Mouse (Mus musculus): ENCODE data around the gene Gm20388. TPM values are rescaled to one million over a fixed set of nuclear protein-coding genes. Genes with fewer than 3 reads are reported as not detected.
"Not testable (repeated sequence)": the region's sequence is repeated elsewhere in the genome, so short reads cannot be mapped to it uniquely, and the experiment has no call there.

Gm20388 gene
- total RNA-seq, 2 experiments from 2014 or later = 11.4 to 18.1 TPM

- ATAC-seq (replicated peaks; ENCODE audit: low FRiP score, low TSS enrichment, poor library complexity, severe bottlenecking) = no peak
These were observed 1520.9 kb downstream of the Gm20388 start for GRCm38 (mm10) chr8:121431499-121431898.

GRCm38 (mm10) chr8:121433466-121433865 is 1522.8 kb downstream of the Gm20388 start:
- no peak for ATAC-seq (replicated peaks; ENCODE audit: low FRiP score, low TSS enrichment, poor library complexity, severe bottlenecking)

GRCm38 (mm10) chr8:121436656-121437055 is 1526.0 kb downstream of the Gm20388 start:
- no peak for ATAC-seq (replicated peaks; ENCODE audit: low FRiP score, low TSS enrichment, poor library complexity, severe bottlenecking)

DNA sequence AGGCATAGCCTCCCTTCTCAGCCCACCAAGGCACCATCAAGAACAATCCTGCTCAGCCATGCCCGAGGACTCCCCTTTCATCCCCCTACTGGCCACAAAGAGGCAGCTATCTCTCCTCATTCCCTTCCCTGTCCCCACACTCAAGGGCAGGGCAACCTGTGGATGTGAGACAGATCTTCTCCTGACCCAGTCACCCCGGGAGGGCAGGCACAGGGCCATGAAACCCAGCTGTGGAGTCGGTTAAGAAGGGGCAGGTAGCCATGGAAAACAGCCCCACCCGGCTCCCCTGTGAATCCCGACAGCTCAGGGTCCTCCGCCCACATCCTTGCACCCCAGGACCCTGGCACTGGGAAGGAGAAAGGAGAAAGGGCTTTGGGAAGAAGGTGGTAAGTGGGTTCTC is 1526.9 kb downstream of the Gm20388 start:
- ATAC-seq (replicated peaks; ENCODE audit: low FRiP score, low TSS enrichment, poor library complexity, severe bottlenecking) = no peak

DNA sequence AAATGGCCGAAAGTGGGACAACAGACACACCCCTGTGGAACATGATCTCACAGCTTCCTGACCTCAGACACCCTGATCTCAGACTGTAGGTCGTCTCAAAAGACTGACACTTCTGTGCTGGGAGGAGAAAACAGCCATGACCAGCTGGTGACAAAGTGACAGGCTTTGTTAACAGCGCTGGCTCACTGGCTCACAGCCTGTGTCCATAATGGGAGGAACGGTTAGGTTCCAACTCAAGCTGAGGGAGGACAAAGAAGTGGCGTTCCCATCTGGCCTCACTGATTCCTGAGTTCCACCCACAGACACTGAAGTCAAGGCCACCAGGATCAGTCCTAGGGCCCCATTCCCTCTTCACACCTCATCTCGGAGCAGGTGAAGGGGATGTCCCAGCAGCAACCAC is 1527.5 kb downstream of the Gm20388 start:
- ATAC-seq (replicated peaks; ENCODE audit: low FRiP score, low TSS enrichment, poor library complexity, severe bottlenecking) = no peak

DNA sequence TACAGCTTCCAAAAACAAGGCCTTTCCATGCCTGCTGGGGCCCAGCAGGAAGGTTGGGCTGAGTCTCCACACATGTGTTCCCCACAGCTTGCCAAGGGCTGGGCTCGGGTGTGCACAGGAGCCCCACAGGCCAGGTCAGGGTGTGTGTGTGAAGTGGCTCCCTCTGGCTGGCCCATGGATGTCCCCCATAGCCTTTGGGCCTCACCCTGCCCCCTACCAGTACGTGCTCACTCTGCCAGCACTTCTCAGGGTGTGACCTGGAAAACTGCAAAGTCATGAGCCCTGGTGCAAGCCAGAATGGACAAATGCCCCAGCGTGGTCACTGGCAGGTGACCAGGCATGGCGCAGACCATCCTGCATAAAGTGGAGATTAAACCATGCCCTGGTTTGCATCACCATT is 1528.7 kb downstream of the Gm20388 start:
- ATAC-seq (replicated peaks; ENCODE audit: low FRiP score, low TSS enrichment, poor library complexity, severe bottlenecking) = no peak

- ATAC-seq (replicated peaks; ENCODE audit: low FRiP score, low TSS enrichment, poor library complexity, severe bottlenecking) = no peak
These were observed 1532.7 kb downstream of the Gm20388 start for GRCm38 (mm10) chr8:121443361-121443760.

DNA sequence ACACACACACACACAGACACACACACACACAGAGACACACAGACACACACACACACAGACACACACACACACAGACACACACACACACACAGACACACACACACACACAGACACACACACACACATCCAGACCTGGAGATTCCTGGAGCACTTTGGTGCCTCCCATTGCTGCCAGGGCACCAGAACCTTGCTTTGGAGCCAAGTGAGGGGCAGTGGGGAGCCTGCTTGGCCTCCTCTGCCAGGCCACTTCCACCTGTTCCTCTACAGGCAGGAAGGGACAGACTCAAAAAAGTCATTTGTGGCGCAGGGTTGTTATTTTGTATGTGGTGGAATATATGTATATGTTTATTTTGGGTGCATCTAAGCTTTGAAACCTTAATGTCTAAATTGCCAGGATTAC is 1533.9 kb downstream of the Gm20388 start:
- ATAC-seq (replicated peaks; ENCODE audit: low FRiP score, low TSS enrichment, poor library complexity, severe bottlenecking) = not testable (repeated sequence)

GRCm38 (mm10) chr8:121445027-121445471 is 1534.4 kb downstream of the Gm20388 start:
- ATAC-seq (replicated peaks; ENCODE audit: low FRiP score, low TSS enrichment, poor library complexity, severe bottlenecking) = no peak

DNA sequence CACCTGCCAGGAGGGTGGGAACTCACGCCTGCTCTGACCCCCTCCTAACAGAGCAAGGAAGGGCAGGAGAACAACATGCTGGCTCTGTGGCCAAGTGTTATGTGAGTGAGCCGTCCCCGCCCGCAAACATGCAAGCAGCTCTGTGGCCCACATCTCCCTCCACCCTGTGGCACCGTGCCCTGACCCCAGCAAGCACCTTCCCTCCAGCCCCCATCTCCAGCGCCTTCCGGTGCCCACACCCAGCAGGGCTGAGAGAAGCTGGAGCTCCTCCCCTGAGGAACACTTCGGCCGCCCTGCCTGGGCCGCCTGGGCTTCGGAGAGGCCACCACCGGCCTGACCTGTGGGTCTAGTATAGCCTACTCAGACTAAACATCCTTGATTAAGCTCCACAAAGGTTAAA is 1535.5 kb downstream of the Gm20388 start:
- 0 out of 2 replicates have a peak, but pooled peaks have one; percentile 22 for ATAC-seq (replicated peaks; ENCODE audit: low FRiP score, low TSS enrichment, poor library complexity, severe bottlenecking)

DNA sequence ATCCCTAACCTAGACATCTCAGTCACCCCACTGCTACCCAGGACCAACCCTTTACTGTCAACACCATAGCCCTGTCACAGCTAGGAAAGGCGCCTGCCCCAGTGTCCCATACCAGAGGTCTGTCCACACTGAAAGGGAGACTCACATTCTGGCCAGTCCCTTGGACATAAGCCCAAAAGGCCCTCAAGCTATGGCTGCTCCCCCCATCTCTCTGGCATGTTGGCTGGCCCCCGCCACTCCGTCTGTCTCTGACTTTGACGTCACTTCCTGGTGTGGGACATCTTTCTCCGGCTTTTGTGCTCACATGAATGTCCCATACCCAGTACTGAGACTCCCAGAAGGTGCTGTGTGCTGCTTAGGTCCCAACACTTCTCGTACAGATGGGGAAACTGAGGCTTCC is 1536.2 kb downstream of the Gm20388 start:
- no peak for ATAC-seq (replicated peaks; ENCODE audit: low FRiP score, low TSS enrichment, poor library complexity, severe bottlenecking)

- no peak for ATAC-seq (replicated peaks; ENCODE audit: low FRiP score, low TSS enrichment, poor library complexity, severe bottlenecking)
These were observed 1539.6 kb downstream of the Gm20388 start for GRCm38 (mm10) chr8:121450211-121450610.

- no peak for ATAC-seq (replicated peaks; ENCODE audit: low FRiP score, low TSS enrichment, poor library complexity, severe bottlenecking)
These were observed 1540.9 kb downstream of the Gm20388 start for GRCm38 (mm10) chr8:121451404-121452076.

- ATAC-seq (replicated peaks; ENCODE audit: low FRiP score, low TSS enrichment, poor library complexity, severe bottlenecking) = no peak
These were observed 1544.1 kb downstream of the Gm20388 start for GRCm38 (mm10) chr8:121454737-121455136.

- no peak for ATAC-seq (replicated peaks; ENCODE audit: low FRiP score, low TSS enrichment, poor library complexity, severe bottlenecking)
These were observed 1550.6 kb downstream of the Gm20388 start for GRCm38 (mm10) chr8:121461192-121461591.

DNA sequence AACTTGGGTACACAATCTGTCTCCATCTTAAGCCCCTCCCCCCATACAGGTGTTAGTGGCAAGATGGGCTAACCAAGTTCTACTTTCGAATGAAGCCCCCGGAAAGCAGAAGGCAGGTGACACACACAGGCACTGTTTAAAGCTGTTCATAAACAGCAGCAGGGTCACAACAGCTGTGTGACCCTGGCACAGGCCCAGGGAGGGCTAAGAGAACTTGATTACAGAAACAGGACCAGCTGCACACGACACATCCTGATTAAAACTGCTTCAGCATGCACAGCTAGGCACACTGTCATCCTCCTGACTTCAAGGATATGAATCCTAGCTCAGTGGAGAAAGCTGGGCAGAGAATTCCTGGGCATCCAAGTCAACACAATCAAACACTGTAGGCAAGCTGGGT is 1551.5 kb downstream of the Gm20388 start:
- ATAC-seq (replicated peaks; ENCODE audit: low FRiP score, low TSS enrichment, poor library complexity, severe bottlenecking) = no peak

DNA sequence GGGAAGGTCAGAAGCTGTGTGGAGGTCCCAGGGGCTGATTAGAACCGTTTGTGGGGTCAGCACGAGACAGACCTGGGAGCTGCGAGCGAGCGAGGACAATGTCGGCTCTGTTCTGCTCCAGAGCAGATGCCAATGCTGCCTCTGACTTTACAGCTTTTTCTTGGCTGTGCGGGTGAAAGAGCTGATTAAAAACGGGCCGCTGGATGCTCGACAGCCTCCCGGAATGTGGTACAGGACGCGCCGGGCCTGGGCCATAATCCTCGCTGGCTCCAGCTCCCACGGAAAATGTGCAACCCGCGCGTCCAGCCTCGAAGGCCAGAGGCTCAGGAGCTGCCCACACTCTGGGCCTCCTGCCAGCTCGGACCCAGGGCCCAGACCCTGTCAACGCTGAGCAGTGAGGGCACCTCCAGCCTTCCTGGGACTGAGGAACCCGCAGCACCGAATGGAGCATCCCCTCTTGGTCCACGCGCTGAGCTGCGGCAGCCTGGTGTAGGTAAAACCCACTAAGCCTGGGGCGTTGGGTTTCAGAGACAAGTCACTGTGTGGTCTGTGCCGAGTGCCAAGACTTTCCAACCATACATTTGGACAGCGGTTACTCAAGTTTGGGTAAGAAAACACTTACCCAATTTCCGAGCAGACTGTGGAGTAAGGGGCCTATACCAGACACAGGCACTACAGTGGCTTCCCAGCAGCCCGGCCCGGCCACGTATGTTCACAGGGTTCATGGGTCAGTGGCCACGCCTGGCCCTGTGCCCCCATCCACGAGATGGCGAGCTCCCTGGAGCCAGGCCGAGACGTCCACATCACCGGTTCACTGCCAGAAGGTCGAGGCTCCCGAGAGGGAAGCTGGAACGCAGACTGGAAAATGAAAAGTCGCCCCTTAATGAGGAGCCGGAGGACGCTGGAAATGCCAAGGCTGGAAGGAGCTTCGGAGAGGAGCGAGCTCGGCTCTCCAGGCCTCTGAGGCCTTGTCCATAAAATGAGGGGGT is 1557.7 kb downstream of the Gm20388 start:
- ATAC-seq (replicated peaks; ENCODE audit: low FRiP score, low TSS enrichment, poor library complexity, severe bottlenecking) = no peak

DNA sequence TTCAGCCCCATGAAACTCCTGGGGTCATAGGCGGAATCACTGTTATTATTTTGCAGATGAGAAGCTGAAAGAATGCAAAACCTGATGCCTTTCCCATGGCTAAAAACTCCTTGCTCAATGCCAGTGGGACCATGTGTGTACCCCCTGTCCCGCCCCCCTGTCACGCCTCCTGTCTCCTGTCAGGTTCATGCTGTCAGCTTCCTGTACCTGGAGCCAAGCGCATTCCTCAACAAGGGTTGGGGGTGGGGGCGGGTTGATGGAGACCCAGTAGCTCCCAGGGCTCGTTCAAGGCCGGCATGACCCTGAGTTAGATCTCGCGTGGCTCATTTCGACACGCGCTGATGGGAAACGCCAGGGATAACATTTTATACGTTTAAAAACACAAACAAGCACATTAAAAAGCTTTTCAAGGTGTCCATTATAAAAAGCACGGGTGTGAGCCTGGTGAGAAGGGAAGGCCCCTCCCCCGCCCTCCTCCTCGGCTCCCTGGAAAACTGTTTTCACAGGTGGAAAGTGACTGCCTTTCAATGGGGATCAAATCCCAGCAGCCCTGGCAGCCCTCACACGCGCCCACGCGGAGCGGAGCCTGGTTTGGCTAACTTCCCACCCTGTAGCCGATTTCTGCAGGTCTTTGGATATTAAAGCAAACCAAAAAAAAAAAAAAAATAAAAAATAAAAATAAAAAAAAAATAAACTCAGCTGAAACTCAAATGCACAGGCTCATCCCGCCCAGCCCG is 1563.7 kb downstream of the Gm20388 start:
- no peak for ATAC-seq (replicated peaks; ENCODE audit: low FRiP score, low TSS enrichment, poor library complexity, severe bottlenecking)

DNA sequence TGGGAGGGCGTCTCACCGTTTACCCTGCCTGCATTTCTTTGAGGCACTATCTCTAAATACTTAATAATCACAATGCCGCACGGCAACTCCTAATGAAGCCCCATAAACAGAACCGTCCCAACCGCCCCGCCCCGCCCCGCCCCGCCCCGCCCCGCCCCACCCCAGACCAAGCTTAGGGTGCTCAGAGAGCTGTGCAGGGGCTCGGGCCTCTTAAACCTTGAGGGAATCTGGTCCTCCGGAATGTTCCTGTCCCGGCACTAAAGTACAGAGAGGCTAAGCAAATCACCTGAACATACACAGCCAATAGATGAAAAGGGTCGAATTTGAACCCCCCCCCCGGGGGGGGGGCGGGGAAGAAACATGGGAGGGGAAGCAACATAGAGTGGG is 1564.2 kb downstream of the Gm20388 start:
- ATAC-seq (replicated peaks; ENCODE audit: low FRiP score, low TSS enrichment, poor library complexity, severe bottlenecking) = no peak

Data from megakaryocyte-erythroid progenitor cell, adult 5-6 weeks (primary cell).